Mouse (Mus musculus) adrenal gland, postnatal 4 days (tissue): ENCODE data around the gene Ryr3. TPM values are rescaled to one million over a fixed set of nuclear protein-coding genes. Genes with fewer than 3 reads are reported as not detected.

Experiments
- DNase-seq, 2 experiments: peaks; one replicate each; pipeline ENCODE4 v3.0.0; 2021 to 2022; ENCODE audit warnings: low spot score in 2 of 2, mixed read lengths in 2 of 2
- total RNA-seq, 2 experiments: library from RNA; stranded (reverse); gene quantifications; 2 replicates each; pipeline ENCODE4 v1.2.3; 2021

Gene Ryr3
- total RNA-seq, 2 experiments from 2014 or later: 1.4 to 2.1 TPM

DNA sequence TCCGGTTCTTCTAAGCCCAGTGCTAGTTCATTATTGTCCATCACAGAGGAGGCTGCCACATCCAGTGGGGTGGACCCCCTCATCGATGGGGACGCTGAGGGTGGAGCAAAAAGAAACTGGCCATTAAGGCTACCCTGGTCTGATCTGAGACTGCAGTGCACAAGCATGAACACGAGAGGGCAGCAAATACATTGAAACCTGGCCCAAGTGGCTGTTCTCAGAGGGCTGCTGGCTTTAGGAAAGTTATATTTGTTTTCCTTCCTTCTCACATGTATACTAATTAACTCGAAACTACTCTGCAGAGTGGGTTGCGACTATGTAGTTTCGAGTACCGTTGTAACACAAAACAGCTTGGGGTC lies 416.9 kb downstream of the Ryr3 start:
- peak; percentile 18 to 21 for DNase-seq

DNA sequence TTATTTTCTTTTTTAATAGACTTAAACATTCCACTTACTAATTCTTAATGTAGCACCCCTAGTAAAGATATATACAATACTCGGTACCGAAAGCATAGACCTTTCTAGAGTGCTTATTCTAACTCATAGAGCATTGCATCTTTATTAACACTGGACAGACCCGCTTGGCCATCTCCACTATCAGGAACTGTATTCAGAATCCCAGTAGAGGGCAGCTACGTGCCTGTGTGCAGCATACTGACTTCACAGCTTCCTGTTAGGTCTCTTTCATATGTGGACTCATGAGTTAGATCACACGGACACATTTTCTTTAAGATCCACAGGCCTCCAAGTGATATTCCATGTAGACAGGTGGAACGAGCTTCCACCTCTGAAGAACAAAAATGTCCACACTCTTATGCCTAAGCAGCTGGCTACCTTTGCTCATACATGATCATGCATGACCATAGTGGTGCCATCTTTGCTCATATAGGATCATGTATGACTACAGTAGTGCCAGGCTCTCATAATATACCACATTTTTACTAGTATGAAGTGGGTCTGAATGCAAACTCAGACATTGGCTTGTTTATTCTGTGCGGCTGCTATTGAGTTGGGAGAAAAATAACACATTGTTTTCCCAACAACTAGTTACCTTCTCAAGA lies 417.4 kb downstream of the Ryr3 start:
- DNase-seq: no peak

DNA sequence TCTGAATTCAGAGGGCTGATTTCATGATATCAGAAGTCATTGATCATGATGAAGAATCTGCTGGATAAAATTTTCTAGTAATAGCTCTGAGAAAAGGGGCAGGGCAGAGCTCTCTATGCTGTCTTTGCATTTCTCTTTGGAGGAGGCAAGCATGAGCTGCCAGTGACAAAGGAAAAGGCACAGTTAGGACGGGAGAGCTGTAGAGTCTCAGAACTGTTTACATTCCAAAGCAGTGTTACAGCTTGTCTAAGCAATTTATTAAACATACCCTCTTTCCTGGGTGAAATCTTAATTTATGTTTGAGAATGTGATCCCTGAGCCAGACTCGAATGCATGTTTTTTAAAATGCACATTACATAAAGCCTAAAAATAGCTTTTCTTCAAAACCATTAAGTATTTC lies 435.3 kb downstream of the Ryr3 start:
- no peak for DNase-seq

DNA sequence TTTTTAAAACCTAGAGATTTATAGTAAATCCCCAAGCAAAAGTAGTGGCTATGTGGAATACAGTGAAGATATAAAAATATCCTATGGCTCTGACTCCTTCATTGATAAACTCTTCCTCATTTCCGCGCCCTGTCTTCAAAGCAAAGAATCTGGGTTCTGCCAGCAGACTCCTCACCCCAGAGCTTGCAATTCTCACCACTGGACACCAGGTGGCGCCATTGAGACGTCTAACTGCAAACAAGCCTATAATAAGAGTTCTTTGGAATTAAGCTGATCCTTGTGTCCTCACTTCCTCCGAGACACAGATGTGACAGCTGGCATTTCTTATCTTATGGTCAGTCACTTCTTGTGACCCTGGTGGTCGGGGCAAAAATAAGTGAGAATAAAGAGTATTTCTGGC lies 442.1 kb downstream of the Ryr3 start:
- DNase-seq: peak in 1 of 2 experiments; percentile 26

DNA sequence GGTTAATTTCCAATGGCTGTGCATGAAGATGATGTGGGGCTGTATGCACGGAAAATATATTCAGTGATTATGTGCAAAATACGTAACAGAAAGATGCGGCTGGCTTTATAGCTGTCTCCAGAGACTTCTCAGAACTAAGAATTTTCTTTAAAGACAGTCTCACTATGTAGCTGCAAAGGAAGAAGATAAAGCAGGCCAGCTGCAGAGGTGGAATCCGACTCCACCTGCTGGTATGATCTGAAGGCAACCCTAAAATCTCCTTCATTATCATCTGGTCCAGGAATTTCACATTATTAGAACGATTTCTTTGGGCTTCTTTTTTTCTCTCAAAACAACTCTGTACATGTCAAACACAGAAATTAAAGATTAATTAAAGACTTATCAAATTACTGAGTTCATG lies 449.2 kb downstream of the Ryr3 start:
- no peak for DNase-seq

DNA sequence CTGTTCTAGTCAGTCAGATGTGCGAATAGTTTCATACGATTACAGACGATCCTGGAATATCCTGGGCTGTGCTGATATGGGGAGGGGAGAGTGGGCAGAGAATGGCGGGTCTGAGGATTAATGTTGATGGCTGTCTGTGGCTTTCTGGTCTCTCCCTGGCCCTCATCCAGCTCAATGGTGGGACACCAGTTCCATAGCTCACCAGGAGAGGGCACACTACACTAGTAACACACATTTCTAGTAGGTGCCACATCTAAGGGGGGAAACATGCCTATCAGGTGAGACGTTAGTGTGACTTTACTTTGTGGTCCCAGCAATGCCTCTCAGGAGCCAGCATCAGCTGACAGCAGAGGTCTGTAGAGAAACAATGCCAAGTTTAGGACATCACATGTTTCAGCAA lies 451.9 kb downstream of the Ryr3 start:
- no peak for DNase-seq

DNA sequence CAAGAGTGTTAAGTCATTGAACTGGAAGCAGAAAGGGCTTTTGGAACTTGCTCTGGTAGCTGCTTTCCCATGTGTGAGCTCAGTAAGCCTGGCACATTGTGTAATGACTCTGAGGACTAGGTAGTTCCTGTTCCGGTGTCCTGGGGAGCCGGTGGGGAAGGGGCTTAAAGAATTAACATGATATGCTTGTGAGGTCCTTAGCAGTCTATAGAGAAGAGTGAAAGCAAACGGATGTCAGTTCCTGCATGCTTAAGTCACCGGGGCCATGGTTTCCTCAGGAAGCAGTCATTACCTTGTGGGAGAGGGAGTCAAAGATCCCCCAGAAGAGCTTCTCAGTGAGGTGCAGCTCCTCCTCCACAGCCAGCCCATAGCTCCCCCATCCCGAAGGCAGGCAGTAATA lies 452.6 kb downstream of the Ryr3 start:
- no peak for DNase-seq

DNA sequence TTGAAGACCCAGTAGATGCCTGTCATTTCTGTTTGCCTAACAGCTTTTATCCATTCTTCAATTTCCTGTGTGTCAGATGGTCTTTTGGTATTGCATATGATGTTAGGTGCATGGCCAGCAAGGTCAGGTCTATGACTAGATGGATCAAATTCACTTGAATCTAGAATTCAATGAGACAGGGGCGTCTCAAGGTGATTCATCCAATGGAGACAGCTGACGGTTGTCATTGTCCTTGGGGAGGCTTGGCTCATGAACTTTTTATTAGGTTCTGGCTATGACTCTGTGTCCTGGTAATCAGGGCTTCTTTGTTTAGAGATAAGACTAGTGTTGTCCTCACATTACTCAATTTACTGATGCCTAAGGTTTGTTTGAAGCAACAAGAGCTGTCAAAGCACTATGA lies 454.9 kb downstream of the Ryr3 start:
- DNase-seq: no peak

DNA sequence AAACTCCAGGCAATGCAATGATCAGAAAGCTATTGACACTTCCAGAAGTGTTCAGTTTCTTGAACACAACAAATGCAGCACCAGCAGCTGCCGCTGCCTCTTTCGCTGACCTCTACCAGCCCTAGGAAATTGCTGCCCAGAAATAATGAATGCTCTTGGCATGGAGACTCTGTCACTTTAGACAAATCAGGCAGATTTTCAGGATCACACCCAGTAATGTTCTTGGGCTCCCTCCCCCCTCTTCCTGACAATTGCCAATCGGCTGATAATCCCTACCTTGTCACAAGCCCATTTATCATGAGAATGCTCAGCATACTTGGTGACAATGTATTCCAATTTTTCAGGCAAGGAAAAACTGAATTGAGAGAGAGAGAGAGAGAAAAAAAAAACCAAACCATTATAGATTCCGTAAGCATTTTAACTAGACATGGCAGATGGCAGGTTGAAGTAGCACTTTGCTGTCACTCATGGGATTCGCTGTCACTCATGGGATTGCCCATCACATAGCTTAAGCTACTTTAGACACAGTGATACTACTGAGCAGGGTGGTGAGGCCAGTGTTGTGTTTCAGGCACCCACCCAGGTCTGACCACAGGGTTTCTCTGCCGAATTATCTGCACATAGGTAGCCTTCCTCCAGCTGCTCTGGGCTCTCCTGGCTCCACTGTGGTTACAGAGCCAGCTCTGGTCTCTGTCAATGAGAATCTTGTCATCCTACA lies 455.5 kb downstream of the Ryr3 start:
- no peak for DNase-seq

DNA sequence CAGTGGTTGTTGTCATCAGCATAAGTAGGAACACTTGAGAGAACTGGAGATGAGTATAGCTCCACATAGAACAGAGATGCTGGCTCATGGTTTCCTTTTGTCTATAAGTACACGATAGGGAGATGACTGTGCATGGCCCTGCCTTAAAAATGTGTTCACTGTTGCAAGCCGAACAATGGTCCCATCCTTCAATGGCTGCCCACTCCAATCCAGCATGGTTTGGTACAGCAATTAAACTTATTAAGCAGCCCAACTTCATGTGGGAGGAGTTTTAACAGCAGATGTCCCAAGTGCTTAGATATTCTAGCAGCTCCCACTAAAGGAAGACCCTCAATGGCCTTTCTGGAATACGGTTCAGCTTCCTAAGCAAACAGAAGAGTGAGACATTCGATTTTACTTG lies 456.2 kb downstream of the Ryr3 start:
- no peak for DNase-seq

DNA sequence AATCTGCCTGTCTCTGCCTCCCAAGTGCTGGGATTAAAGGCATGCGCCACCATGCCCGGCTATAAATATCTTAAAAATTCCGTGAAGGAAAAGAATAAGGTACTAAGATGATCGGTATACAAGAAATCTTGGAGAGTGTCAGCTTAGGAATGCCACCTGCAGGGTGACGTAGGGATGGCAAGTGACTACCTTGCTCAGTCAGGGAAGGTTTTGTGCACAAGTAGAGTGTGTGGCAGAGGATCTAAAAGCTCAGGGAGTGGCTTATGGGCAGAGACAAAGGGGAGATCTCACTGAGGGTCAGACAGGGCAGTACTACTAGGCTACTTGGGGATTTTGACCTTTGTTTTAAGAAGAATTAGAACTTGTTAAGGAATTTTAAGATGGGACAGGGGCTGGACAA lies 457.2 kb downstream of the Ryr3 start:
- DNase-seq: no peak

DNA sequence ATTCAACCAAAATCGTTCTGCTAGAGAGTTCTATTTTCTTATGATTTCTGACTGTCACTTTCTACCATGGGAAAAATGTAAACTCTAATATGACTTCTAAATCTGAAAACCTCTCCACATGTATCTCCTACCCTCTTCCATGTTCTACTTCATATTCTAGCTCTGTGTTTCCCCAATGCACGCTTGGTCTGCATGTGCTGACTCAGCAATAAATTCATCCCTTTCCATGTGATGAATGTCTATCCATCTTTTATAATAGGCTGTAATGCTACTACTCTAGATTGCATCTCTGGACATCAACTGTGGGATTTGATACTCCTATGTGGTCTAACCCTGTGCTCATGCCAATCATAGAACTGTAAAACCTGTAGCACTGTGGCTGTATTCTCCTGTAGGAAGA lies 458.2 kb downstream of the Ryr3 start:
- DNase-seq: no peak

DNA sequence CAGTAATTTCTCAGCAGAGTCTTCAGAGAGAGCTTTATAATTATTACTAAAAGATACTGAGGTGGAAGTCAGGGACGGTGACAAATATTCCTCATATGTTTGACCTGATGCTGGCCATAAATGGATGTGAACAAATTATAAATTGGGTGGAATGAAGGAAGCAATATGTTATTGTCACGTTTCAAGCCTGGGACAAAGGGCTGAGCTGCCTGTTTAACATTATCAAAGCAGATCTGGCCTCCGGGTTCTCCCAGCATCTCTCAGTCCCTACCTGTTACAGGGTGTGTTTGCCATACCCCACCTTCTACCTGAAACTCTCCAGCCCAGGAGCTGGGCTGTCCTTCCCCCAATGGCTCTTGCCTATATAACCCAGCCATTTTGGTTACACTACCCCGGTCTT lies 463.6 kb downstream of the Ryr3 start:
- no peak for DNase-seq

DNA sequence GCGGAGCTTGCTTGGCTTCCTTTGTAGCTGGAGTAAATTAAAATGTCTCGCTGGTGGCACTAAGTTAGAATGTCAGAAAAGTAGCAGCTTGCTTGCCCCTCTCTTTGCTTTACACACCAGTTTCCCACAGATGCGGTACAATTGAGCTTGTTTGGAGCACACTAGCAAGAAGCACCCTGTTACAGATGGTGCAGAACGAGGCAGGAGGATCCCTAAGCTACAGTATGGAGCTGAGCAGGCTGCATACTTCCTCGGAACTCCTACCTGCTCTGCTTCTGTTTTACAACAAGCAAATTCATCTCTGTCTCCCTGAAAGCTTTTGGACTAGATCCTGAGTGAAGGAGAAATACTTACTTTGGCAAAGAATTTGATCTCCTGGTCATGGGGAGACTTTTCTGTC lies 465.5 kb downstream of the Ryr3 start:
- DNase-seq: no peak

DNA sequence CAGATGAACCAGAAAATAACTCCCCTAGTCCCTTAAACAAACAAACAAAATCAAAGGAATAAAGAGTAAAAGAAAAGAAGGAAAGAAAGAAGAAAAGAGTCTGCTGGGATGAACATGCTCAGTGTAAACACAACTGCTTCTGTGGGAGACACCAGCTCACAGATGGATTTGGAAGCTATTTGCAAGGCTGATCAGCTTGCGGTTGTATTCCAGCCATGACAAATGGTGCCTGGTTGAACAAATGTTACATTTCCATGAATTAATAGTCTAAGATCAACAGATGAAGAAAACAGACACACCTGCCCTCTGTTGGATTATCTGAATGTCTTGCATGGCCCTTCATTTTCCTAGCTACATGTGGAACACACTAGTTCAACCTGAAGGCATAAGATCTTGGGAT lies 468.4 kb downstream of the Ryr3 start:
- DNase-seq: no peak

DNA sequence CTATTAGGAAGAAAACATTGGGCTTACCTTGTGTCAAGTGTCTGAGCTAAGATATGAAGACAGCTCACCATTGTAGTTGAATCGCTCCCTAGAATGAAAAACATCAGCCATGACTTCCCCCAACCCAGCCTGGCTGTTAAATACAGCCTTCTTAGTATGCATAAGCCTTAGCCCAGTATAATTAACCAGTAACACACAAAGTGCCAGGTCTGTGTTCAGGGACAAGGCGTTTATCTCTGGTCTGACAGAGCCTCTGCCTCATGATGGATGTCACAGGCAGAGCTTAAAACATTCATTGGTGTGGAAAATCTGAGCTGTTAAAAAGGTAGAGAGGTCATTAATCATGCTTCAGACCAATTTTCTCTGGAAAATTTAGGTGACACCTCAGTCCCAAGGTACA lies 484.0 kb downstream of the Ryr3 start:
- DNase-seq: no peak

DNA sequence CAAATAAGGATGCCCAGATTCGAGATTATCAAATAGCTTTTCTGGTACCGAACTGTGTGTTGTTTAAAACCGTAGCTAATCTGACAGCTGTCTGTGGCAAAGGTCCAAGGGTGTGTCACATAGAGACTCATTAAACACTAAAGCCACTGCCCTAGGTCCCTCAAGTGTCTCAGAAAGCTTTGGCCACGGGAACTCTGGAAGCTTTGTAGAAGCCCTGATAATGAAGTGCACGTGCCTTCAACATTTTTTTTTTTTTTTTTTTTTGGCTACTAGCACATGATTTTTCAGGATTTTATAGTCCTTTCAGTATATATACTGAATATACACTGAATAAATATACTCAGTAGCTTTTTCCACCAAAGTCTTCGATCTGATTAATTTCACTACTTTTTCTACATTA lies 489.1 kb downstream of the Ryr3 start:
- DNase-seq: no peak

DNA sequence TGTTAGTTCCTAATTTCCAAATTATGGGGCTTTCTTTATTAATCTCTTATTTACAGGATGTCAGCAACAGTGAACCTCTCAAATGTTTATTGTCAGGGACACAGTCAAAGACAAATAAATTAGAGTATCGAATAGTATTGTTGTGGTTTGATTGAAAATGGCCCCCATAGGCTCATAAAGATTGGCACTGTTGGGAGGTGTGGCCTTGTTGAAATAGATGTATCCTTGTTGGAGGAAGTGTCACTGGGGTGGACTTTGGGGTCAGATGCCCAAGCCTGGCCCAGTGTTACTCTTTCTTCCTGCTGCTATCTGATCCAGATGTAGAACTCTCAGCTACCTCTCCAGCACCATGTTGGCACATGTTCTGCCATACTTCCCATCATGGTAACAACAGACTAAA lies 495.7 kb downstream of the Ryr3 start:
- DNase-seq: no peak

DNA sequence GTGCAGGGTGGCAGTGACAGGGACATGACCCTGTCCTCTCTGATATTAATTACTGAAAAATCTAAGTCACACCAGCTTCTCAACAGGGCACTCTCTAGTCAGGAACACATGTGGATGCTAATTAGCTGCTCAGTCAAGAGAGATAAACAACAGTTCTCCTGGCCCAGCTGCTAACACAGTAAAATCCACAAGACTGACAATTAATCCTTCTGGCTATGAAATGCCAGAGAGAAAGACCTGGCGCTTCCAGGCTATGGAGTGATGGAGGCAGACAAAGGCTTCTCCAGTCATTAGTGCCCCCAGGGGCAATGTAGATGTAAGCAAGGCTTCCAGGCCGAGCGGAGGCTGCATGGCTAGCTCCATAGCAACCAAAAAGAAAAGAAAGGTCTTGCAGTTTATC lies 496.2 kb downstream of the Ryr3 start:
- no peak for DNase-seq

DNA sequence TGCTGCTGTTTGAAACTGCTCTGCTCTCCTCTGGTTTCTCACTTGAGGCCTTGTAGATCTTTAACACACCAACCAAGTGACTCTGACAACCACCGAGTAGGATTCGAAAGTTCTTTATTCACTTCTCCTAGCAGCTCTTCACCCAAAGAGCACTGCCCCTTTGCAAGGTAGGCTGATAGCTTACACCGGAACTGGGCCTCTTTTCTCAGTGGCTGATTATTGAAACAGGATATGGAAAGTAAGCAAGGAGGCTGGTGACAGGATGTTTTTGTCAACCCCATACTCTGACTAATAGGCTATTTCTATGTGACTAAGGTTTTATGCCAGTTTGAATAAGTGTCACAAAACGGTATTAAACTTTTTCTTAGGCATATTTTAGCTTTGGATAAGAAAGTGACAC lies 502.2 kb downstream of the Ryr3 start:
- no peak for DNase-seq

DNA sequence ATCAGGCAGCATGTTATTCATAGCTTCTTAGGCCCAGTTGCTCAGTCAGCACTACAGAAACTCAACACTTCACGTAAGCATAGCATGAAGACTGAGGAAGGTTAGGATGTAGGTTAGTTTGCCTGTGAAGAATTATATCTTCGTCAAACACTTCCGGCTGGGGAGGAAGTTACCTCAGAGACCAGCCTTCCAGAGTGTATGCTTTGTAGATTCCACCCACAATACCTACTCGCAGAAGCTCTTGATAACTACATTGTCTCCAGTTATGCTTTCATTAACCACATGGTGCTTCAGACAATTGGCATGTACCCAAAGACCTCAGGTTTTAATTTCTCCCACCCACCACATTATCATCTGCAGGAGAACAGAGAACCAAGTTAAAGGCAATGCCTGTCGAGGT lies 535.1 kb downstream of the Ryr3 start:
- no peak for DNase-seq

DNA sequence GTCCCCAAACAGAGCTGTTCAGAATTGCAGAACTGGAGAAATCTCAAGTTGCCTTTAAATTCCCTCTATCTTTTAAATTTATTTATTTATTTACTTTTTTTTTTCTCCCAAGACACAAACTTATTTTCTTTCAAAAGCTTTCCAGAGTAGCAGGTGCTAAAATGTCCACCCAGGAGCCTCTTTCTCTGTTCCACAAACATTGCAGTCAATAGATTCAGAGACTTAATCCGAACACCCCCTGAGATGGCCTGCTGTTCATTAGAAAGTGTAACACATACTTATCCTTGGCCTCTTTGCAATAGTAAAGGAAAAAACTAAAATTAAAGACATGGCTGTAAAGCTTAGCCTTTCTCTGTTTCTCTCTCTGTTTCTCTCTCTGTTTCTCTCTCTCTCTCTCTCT lies 539.6 kb downstream of the Ryr3 start:
- no peak for DNase-seq

DNA sequence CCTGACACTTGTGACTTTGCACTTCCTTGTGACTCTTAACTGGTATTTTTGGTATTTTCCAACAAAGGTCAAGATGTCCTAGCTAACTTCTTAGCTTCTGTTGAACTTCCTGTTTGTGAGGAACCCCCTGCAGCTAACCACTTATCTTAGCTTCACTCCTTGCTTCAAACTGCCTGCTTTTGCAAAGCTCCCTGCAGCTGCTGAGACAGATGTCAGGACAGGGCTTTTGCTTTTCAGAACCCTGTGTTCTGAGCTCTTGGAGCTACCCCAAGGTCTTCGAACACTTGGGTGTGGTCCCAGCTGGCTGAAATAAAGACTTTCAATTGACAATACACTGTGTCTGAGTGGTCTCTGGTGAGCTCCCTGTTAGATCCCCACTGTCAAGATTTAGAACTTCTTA lies 540.2 kb downstream of the Ryr3 start:
- DNase-seq: no peak
